Mouse (Mus musculus): ENCODE results near the gene Atg9b.

Gene Atg9b

GRCm38 (mm10) chr5:24350531-24351250, 41.3 kb downstream of the Atg9b start:
- no peak for DNase-seq (ENCODE audit: low spot score in 2 of 2)

- DNase-seq (ENCODE audit: low spot score in 2 of 2) = no peak
Observed at GRCm38 (mm10) chr5:24350073-24350472, 41.9 kb downstream of the Atg9b start.

DNA sequence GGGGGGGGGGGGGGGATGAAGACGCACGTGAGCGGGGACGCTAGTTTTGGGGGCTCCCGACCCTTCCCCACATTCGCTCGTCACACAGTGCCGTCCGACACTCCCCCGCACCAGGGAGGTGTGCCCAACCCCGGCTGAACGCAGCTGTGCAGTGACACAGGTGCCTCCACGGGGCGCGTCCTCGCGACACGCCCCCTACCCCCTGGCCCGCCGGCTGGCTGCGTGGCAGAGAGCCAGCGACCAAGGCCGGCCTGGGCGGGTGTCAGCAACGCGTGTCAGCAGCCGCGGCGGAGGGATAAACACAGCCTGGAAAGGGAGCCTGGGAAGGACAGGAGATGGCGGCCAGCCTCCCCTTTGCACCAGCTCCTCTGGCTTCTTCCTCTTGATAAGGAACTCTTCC, 43.4 kb downstream of the Atg9b start:
- DNase-seq (ENCODE audit: low spot score in 2 of 2) = no peak

DNA sequence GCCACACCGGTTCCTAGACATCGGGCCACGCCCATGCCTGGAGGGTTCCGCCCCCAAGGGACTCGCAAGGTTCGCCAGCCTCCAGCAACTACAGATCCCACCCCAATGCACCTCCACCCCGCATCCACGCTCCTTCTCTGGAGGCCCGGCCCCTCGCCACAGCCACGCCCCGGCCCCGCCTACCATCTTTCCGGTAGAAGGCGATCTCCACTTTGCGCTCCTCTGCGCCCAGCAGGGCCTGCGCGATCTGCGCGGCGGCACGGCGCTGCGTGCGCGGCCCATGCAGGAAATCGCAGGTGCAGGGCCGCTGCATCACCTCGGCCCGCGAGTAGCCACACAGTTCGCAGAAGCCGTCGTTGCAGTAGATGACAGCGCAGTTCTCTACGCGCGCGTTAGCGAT, 43.8 kb downstream of the Atg9b start:
- peak; percentile 53 to 71 for DNase-seq (ENCODE audit: low spot score in 2 of 2)

DNA sequence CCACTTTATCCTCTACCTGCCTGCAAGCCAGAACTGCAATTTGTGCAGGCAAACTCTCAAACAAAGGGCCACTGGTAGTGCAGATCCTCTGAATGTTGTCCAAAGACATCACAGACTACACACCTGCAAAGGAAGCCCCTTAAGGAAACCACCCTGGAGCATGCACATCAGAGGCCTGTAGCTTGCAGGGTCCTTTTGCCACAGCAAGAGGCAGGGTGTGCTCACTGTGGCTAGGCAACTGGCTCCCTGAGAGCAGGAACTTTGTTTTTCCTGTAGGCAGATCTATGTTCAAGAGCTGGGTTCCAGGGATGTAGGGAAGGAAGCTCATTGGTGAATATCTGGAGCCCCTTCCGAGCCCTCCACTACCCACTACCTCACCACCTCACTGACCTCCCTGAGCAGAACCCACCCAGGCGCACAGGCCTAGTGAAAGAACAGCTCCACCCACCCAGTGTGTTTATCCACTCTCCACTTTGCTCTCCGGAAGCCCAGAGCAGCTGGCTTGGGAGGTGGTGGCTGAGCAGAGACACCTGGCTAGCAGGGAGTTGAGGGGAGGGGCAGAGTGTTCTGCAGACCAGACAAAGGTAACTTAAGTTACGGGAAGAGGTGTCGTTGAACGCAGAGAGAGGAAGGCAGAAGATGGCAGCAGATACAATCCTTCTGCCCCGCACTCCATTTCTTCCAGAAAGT, 44.6 kb downstream of the Atg9b start:
- no peak for DNase-seq (ENCODE audit: low spot score in 2 of 2)

GRCm38 (mm10) chr5:24346313-24346712, 45.6 kb downstream of the Atg9b start:
- DNase-seq (ENCODE audit: low spot score in 2 of 2) = no peak

DNA sequence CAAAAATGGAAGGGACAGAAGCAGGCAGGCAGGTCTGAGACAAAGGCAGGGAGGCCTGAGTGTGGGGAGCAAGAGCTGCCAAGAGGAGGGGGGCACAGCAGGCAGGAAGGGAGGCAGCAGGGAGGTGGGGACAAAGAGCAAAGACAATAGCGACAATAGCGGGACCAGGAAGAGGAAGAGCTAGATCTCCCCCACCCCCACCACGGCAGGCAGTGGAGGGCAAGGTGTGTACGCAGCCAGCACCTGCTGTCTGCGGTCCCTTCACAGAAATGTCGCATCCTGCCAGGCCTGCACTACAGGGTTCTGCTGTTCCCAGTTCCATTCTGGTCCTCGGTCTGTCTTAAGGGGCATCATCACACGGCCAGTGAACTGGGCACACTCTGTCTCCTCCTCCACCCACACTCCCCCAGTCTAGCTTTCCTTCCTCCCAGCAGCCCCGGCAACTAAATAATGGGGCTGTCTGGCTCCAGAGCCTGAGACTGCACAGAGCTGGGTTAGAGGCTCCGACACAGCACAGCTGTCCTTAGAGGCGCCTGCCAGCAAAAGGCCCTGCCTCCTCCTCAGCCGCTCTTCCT, 47.4 kb downstream of the Atg9b start:
- DNase-seq (ENCODE audit: low spot score in 2 of 2) = no peak

DNA sequence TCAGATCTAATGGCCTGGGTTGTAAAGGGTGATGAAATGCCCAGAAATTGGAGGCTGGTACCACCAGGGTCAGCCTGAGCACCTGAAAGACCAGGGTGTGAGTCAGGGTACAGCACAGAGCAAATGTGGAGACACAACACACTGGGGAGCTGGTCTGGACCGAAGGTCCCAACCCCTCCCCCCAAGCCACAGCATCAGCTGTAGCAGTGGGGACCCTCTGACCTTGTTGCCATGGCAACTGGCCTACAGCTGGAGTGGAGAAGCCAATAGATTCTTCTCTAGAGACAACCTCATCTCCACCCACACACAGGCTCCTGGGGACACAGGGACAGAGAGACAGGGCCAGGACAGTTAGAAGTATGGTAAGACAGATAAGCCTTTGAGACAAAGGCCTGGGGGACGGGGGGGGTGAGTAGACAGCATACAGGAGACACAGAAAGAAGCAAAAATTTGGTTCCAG, 47.9 kb downstream of the Atg9b start:
- DNase-seq (ENCODE audit: low spot score in 2 of 2) = no peak

DNA sequence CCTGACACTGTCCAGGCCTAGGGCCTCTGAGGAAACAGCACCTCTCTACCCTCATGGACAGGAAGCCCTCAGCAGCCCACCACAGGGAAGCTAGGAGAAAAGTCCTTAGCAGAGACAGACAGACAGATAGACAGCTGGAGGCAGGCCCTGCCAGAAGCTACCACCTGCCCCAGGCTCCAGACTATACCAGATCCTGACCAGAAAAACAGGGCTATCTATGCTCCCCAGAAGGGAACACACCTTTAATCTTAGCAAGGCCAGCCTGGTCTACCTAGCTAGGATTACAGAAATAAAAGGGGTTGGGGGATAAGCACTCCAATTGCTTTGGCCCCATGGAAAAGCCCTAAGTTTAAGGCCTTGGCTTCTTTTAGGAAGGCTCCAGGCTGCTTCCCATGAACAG, 48.6 kb downstream of the Atg9b start:
- DNase-seq (ENCODE audit: low spot score in 2 of 2) = no peak

- no peak for DNase-seq (ENCODE audit: low spot score in 2 of 2)
Observed at GRCm38 (mm10) chr5:24342966-24343365, 49.0 kb downstream of the Atg9b start.

GRCm38 (mm10) chr5:24342205-24342963, 49.6 kb downstream of the Atg9b start:
- no peak for DNase-seq (ENCODE audit: low spot score in 2 of 2)

GRCm38 (mm10) chr5:24337821-24338220, 54.1 kb downstream of the Atg9b start:
- no peak for DNase-seq (ENCODE audit: low spot score in 2 of 2)

- no peak for DNase-seq (ENCODE audit: low spot score in 2 of 2)
Observed at GRCm38 (mm10) chr5:24337366-24337765, 54.6 kb downstream of the Atg9b start.

- DNase-seq (ENCODE audit: low spot score in 2 of 2) = no peak
Observed at GRCm38 (mm10) chr5:24335888-24336511, 55.9 kb downstream of the Atg9b start.

- DNase-seq (ENCODE audit: low spot score in 2 of 2) = no peak
Observed at GRCm38 (mm10) chr5:24334749-24335148, 57.2 kb downstream of the Atg9b start.

Measured in urinary bladder, postnatal 36 days (tissue).